Mouse (Mus musculus): ENCODE data around the gene Rec114. TPM values are rescaled to one million over a fixed set of nuclear protein-coding genes. Genes with fewer than 3 reads are reported as not detected.

The Rec114 gene
- polyA plus RNA-seq (2015; fragmentation: Nextera tagmentation; extraction: Ambion mirVana): 1.9 and 2.1 TPM in 2 replicates

GRCm38 (mm10) chr9:58743702-58744248 is at the start of gene Rec114:
Gene Rec114, minus strand, starts transcription at chr9:58743964.
- Histone ChIP-seq H3K27me3 (replicated peaks; ENCODE audit: control insufficient read depth, insufficient read depth, low read length) (no peaks in the 10 kb centered on the region), H3K4me2 (replicated peaks; ENCODE audit: low read depth) (no peak within 1 kb of the TSS), H3K4me3 (ENCODE audit: low read depth, low read length) (no peak within 1 kb of the TSS), H3K9me3 (ENCODE audit: control insufficient read depth) (no peaks in the 10 kb centered on the region), H3K4me1 (replicated peaks; ENCODE audit: control insufficient read depth, insufficient read depth, low read length) (no peaks in the 10 kb centered on the region), H3K36me3 (ENCODE audit: control insufficient read depth, insufficient read depth) (no peaks in the 10 kb centered on the region), H3K27ac (ENCODE audit: low read depth, low read length) (no peak within 1 kb of the TSS), H3K9ac (ENCODE audit: low read depth, low read length) (no peak within 1 kb of the TSS)
- no peak for ATAC-seq
- WGBS: 95% methylated on average over 3 of the region's 3 CpGs
- no peak for TF ChIP-seq CTCF (IDR thresholded peaks at IDR 0.05; ENCODE audit: low read depth)

DNA sequence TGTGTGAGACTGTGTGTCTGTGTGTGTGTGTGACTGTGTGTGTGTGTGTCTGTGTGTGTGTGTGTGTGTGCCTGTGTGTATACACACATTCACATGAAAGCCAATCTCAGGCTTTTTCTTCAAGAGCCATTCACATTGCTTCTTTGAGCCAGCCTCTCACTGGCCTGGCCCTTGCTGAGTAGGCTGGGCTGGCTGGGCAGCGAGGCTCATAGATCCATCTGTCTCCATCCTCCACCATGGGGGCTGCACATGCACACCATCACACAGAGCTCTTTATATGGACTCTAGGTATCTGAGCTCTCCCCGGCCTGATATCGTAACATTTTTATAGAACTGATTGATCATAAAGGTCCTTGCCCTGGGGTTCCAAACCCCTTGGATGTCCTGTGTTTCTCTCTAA is 45.7 kb upstream of the Rec114 start:
- H3K4me1 ChIP-seq (replicated peaks; ENCODE audit: control insufficient read depth, insufficient read depth, low read length): no peaks in the 10 kb centered on the region
- 83% methylated on average over 3 of the region's 3 CpGs for WGBS

DNA sequence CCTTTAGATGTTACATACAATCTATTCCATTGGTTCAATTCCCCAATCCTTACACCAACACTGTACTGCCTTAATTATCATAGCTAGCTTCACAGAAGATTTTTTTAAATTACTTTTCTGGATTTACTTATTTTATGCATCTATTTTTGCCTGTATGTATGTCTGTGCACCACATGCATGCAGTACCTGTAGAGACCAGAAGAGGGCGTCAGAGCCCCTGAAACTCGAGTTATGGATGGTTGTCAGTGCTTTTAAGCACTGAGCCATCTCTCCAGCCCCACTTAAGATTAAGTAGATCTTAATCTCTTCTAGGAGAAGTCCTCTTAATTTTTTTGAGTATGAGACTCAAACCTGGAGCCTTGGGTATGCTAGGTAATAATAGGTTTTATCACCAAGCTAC is 31.6 kb upstream of the Rec114 start:
- no peak for ATAC-seq
- H3K27ac ChIP-seq (ENCODE audit: low read depth, low read length): no peak overlapping the region
- H3K4me3 ChIP-seq (ENCODE audit: low read depth, low read length): no peak overlapping the region
- H3K9me3 ChIP-seq (ENCODE audit: control insufficient read depth): no peaks in the 10 kb centered on the region
- WGBS: 12% methylated on average over 2 of the region's 2 CpGs
- no peak overlapping the region for H3K9ac ChIP-seq (ENCODE audit: low read depth, low read length)
- TF ChIP-seq CTCF (IDR thresholded peaks at IDR 0.05; ENCODE audit: low read depth): peak; percentile 55
- H3K27me3 ChIP-seq (replicated peaks; ENCODE audit: control insufficient read depth, insufficient read depth, low read length): no peaks in the 10 kb centered on the region
- H3K36me3 ChIP-seq (ENCODE audit: control insufficient read depth, insufficient read depth): no peaks in the 10 kb centered on the region
- H3K4me2 ChIP-seq (replicated peaks; ENCODE audit: low read depth): no peak overlapping the region
- no peaks in the 10 kb centered on the region for H3K4me1 ChIP-seq (replicated peaks; ENCODE audit: control insufficient read depth, insufficient read depth, low read length)

More for the DNA sequence above, 45.7 kb upstream of the Rec114 start:
- H3K9ac ChIP-seq (ENCODE audit: low read depth, low read length): no peak overlapping the region
- H3K9me3 ChIP-seq (ENCODE audit: control insufficient read depth): no peaks in the 10 kb centered on the region
- no peaks in the 10 kb centered on the region for H3K36me3 ChIP-seq (ENCODE audit: control insufficient read depth, insufficient read depth)
- TF ChIP-seq CTCF (IDR thresholded peaks at IDR 0.05; ENCODE audit: low read depth): no peak
- no peak for ATAC-seq
- no peak overlapping the region for H3K27ac ChIP-seq (ENCODE audit: low read depth, low read length)
- H3K4me3 ChIP-seq (ENCODE audit: low read depth, low read length): no peak overlapping the region
- H3K27me3 ChIP-seq (replicated peaks; ENCODE audit: control insufficient read depth, insufficient read depth, low read length): no peaks in the 10 kb centered on the region
- H3K4me2 ChIP-seq (replicated peaks; ENCODE audit: low read depth): no peak overlapping the region

DNA sequence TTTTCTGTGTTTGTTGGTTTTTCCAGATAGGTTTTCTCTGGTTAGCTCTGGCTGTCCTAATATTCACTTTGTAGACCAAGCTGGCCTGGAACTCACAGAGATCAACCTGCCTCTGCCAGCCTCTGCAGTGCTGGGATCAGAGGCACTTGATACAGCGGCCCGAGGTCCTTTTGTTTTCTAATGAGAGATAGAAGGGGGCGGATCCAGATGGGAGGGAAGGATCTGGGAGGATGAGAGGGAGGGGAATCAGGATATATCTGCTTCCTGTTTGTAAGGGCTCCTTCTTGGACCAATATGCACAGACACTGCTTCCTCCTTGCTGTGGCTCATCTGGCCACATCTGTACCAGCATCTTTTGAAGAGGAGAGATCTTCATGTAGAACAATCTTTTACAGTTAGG is 31.0 kb upstream of the Rec114 start:
- 64% methylated on average over 3 of the region's 3 CpGs for WGBS

DNA sequence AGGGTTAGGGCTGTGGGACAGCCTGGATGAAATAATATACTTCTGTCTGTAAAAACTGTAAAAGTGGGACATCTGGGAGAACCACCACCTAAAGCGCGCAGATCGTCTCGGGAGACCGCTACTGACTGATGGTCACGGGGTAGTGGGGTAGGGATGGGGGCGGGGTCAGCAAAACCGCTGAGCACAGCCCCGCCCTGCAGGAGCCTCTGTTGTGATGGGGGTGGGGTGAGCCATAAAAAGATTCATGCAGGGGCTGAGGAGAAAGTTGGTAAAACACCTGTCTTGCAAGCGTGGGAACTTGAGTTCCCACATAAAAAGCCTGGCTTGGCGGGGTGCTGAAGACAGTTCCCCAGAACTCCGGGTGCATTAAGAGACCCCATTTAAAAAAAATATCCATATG is 26.2 kb upstream of the Rec114 start:
- ATAC-seq: no peak
- Histone ChIP-seq H3K27me3 (replicated peaks; ENCODE audit: control insufficient read depth, insufficient read depth, low read length) (no peaks in the 10 kb centered on the region), H3K4me2 (replicated peaks; ENCODE audit: low read depth) (no peak overlapping the region), H3K9ac (ENCODE audit: low read depth, low read length) (no peak overlapping the region), H3K4me3 (ENCODE audit: low read depth, low read length) (no peak overlapping the region), H3K9me3 (ENCODE audit: control insufficient read depth) (no peaks in the 10 kb centered on the region), H3K27ac (ENCODE audit: low read depth, low read length) (no peak overlapping the region), H3K4me1 (replicated peaks; ENCODE audit: control insufficient read depth, insufficient read depth, low read length) (no peaks in the 10 kb centered on the region), H3K36me3 (ENCODE audit: control insufficient read depth, insufficient read depth) (no peaks in the 10 kb centered on the region)
- TF ChIP-seq CTCF (IDR thresholded peaks at IDR 0.05; ENCODE audit: low read depth): no peak
- WGBS: 59% methylated on average over 12 of the region's 12 CpGs

More for the DNA sequence above, 31.0 kb upstream of the Rec114 start:
- no peaks in the 10 kb centered on the region for H3K4me1 ChIP-seq (replicated peaks; ENCODE audit: control insufficient read depth, insufficient read depth, low read length)
- no peak overlapping the region for H3K4me3 ChIP-seq (ENCODE audit: low read depth, low read length)
- no peak overlapping the region for H3K4me2 ChIP-seq (replicated peaks; ENCODE audit: low read depth)
- H3K9me3 ChIP-seq (ENCODE audit: control insufficient read depth): no peaks in the 10 kb centered on the region
- no peak overlapping the region for H3K9ac ChIP-seq (ENCODE audit: low read depth, low read length)
- H3K36me3 ChIP-seq (ENCODE audit: control insufficient read depth, insufficient read depth): no peaks in the 10 kb centered on the region
- TF ChIP-seq CTCF (IDR thresholded peaks at IDR 0.05; ENCODE audit: low read depth): no peak
- no peak for ATAC-seq
- no peak overlapping the region for H3K27ac ChIP-seq (ENCODE audit: low read depth, low read length)
- H3K27me3 ChIP-seq (replicated peaks; ENCODE audit: control insufficient read depth, insufficient read depth, low read length): no peaks in the 10 kb centered on the region

DNA sequence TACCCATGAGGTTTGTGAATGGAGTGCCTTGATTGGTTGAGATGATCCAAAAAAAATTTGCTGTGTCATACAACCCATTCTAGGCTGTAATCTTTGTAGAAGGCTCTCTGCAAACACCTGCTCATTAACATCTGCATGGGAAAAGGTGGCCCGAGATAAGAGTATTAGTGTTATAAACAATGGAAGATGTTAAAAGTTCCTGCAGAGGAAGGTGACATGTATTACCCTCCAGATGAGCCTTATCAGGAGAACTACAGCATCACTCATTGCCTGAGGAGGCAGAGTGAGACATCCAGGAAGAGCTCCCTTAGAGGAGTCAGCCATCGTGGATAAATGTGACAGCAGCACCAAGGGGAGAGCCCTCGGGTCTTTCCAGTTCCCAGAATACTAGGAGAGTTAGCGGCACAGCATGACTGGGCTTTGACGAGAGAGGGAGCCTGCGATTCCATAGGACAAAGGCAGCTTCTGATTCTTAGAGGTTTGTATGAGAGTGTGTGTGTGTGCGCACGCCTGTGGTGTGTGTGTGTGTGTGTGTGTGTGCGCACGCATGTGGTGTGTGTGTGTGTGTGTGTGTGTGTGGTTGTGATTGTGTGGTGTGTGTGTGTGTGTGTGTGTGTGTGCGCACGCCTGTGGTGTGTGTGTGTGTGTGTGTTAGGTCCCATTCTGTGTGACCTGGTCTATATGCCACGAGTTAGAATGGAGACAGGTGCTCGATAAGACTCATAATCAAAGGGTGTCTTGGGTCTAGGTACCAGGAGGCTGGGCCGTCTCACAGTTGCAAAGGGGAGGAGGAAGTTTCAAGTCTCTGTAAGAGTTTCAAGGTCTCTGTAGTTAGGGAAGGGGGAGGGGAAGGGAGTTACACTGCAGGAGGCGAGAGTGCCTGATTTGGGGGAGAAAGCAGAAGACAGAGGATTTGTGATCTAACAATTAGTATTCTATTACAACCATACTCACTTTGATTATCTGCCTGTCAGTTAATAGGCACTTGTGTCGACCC is 23.5 kb upstream of the Rec114 start:
- no peak overlapping the region for H3K4me3 ChIP-seq (ENCODE audit: low read depth, low read length)
- no peaks in the 10 kb centered on the region for H3K27me3 ChIP-seq (replicated peaks; ENCODE audit: control insufficient read depth, insufficient read depth, low read length)
- H3K27ac ChIP-seq (ENCODE audit: low read depth, low read length): no peak overlapping the region
- H3K9ac ChIP-seq (ENCODE audit: low read depth, low read length): no peak overlapping the region
- H3K4me2 ChIP-seq (replicated peaks; ENCODE audit: low read depth): no peak overlapping the region
- 56% methylated on average over 15 of the region's 17 CpGs for WGBS
- no peaks in the 10 kb centered on the region for H3K9me3 ChIP-seq (ENCODE audit: control insufficient read depth)
- H3K36me3 ChIP-seq (ENCODE audit: control insufficient read depth, insufficient read depth): no peaks in the 10 kb centered on the region
- no peak for TF ChIP-seq CTCF (IDR thresholded peaks at IDR 0.05; ENCODE audit: low read depth)
- no peaks in the 10 kb centered on the region for H3K4me1 ChIP-seq (replicated peaks; ENCODE audit: control insufficient read depth, insufficient read depth, low read length)
- peak; percentile 82 for ATAC-seq

Data from intestine, postnatal 0 days (tissue).